Mouse (Mus musculus): ENCODE measurements around the gene Olfr67.
"Not testable (repeated sequence)": the region's sequence is repeated elsewhere in the genome, so short reads cannot be mapped to it uniquely, and the experiment has no call there.

Olfr67 gene

DNA sequence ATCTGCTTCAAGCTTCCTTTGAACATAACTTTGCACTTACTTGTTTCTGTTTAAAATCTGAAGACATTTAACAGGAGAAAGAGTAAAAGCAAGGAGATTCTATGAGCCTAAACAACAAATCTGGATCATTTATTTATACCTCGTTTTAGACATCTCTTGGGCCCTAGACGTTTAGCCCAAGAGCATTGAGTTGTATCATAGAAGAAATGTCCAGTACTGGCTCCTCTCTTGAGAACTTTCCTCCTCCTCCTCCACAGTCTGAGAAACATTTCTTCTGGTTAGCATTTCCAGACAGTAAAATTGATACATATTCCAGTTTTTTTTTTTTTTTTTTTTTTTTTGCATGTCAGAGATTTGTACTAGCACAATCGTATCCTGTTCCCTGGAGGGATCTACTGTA lies at the start of gene Olfr67:
Olfr67 (minus strand) TSS at position 101 of the 400 bp plus-strand sequence.
- DNase-seq: no peak

DNA sequence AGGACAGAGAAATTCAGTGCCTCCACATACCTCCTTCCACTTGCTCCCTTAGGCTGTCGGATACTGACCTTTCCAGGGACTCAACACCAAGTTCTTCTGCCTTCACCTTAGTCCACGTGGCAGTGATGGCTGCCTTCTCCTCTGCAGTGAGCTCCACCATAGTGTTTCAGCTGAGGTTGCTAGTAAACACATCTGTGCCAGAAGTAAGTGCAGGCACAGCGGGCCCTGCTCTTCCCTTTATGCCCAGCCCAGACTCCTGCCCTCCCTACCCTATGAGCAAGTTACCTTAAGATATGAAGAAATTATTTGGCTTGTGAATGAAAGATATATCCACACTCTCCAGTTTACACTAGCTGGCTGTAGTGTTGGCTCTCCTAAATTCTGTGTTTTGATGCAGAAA lies 48.6 kb upstream of the Olfr67 start, which contains the start of gene Hbb-bh2:
Hbb-bh2 (minus strand) TSS at position 253 of the 400 bp plus-strand sequence.
- no peak for DNase-seq

DNA sequence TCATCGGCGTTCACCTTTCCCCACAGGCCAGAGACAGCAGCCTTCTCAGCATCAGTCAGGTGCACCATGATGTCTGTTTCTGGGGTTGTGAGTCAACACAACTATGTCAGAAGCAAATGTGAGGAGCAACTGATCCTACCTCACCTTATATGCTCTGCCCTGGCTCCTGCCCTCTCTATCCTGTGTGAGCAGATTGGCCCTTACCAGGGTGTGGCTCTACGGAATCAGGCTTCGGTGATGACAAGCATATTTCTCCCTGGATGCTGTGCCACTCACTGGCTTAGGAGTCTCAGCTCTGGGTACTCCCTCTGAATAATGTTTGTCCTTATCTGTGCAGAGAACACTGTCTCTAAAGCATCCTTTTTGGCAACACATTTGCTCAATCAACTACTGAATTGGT lies 36.2 kb upstream of the Olfr67 start, which contains the start of gene Hbb-bs:
Hbb-bs (minus strand) TSS at position 289 of the 400 bp plus-strand sequence.
- DNase-seq: no peak

DNA sequence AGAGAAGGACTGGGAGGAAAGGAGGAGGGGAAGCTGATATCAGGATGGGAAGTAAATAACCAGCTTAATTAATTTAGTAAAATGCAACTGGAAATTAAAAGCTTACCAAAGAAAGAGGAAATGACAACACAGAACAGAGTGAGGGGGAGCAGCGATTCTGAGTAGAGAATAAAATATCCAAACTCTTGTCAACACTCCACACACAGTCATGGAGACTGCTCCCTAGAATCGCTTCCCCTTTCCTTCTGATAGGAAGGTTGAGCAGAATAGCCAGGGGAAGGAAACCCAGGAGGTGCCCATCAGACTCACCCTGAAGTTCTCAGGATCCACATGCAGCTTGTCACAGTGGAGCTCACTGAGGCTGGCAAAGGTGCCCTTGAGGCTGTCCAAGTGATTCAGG lies 35.5 kb upstream of the Olfr67 start:
- not testable (repeated sequence) for DNase-seq

DNA sequence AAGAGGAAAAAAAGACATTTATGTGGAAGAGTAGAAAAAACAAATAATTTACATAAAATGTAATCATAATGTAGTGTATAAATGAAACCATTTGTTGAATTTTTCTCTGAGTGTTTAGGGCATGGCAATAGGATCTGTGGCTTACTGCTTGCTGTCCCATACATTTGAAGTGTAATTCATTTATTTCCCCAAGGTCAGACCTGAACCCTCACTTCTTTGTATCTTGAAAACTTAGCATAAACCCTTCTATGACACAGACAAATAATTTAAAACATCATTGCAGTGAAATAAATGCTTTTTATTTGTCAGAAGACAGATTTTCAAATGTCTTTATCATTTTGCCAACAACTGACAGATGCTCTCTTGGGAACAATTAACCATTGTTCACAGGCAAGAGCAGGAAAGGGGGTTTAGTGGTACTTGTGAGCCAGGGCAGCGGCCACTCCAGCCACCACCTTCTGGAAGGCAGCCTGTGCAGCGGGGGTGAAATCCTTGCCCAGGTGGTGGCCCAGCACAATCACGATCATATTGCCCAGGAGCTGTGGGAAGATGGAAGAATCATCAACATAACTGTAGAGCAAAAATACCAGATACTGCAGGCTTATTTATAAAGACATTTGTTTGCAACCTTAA lies 34.8 kb upstream of the Olfr67 start:
- no peak for DNase-seq

DNA sequence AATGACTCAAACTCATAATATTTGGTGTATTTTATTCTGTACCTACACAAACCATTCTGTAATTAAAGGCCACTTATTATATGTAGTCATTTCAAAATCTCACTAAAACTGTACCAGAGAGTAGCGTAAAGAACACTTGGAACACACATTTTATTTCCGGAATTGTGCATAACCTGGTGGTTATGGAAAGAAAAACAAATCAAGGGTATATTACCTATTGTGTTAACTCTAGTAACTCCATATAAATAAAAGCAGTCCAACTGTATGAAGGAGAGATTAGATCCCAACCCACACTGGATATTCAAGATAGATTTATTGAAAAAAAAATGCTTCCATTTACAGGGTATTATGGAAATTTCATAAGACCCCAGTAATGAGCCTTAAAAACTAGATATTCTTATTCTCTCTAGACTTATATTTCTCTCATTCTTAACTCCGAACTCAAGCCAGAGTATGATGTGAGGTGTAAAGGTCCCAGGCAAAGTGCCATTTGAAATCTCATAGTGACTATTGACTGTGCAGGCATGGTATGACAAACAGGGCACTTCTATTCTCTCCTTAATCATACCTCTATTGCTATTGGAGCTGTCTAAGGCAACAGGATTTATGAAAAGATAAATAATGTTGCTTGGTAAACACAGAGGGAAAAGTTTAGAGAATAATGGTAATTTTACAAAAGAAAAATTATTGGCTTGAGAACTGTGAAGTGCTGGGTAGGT lies 34.1 kb upstream of the Olfr67 start:
- no peak for DNase-seq

DNA sequence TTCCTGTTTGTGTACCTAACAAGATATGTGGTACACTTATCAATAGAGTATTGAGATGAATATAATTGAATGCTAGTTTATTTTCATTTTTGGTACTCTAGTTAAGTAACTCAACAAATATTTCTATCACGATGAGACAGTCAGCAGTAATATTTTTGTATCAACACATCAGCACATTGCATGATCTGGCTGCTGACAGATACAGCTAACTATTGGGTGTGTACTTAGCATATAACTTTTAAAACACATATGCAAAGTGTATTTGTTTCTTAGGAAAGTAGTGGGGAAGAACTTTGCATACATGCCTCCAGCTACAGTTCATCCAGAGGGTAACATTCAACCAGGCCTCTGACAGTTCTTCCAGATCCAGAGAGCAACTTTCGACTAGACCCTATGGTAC lies 33.0 kb upstream of the Olfr67 start:
- DNase-seq: no peak

DNA sequence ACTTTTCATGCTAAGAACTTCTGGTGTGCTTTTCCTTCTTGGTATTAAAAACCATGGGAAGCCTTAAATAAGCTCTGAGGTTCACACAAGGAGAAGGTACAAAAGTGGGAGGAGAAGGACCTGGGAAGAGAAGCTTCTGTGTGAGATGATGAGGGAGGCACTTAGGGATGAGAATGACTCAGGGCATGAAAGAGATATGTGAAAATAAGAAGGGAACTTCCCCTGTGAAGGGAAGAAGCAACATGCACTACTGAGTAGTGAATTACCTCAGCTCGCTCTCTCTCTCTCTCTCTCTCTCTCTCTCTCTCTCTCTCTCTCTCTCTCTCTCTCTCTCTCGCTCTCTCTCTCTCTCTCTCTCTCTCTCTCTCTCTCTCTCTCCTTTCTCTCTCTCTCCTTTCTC lies 23.5 kb upstream of the Olfr67 start:
- DNase-seq: not testable (repeated sequence)

DNA sequence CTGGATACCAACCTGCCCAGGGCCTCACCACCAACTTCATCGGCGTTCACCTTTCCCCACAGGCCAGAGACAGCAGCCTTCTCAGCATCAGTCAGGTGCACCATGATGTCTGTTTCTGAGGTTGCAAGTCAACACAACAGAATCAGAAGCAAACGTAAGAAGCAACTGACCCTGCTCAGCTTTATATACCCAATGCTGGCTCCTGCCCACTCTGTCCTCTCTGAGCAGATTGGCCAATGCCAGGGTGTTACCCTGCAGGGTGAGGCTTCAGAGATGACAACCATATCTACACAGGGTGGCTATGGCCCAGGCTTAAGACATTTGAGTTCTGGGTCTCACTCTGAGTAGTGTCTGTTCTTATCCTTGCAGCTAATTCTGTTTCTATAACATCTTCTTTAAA lies 22.1 kb upstream of the Olfr67 start, which contains the start of gene Hbb-bt:
Hbb-bt (minus strand) TSS at position 231 of the 400 bp plus-strand sequence.
- DNase-seq: no peak

DNA sequence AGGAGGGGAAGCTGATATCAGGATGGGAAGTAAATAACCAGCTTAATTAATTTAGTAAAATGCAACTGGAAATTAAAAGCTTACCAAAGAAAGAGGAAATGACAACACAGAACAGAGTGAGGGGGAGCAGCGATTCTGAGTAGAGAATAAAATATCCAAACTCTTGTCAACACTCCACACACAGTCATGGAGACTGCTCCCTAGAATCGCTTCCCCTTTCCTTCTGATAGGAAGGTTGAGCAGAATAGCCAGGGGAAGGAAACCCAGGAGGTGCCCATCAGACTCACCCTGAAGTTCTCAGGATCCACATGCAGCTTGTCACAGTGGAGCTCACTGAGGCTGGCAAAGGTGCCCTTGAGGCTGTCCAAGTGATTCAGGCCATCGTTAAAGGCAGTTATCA lies 21.5 kb upstream of the Olfr67 start:
- DNase-seq: not testable (repeated sequence)

DNA sequence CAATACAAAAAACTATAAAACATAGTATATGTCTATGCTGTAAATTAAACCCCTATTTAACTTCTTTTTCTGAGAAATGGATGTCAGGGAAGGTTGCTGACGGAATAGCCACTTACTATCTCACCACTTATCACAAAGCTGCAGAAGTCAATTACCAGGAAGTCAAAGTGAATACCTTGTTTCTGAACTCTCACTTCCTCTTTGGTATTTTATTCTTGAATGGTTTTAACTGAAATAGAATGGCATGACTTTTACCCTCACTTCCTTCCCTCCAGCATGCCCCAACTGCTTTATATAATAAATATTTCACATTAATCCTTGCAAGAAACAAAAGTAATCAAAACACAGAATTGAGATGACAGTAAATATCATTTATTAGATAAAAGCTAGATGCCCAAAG lies 20.6 kb upstream of the Olfr67 start:
- no peak for DNase-seq

DNA sequence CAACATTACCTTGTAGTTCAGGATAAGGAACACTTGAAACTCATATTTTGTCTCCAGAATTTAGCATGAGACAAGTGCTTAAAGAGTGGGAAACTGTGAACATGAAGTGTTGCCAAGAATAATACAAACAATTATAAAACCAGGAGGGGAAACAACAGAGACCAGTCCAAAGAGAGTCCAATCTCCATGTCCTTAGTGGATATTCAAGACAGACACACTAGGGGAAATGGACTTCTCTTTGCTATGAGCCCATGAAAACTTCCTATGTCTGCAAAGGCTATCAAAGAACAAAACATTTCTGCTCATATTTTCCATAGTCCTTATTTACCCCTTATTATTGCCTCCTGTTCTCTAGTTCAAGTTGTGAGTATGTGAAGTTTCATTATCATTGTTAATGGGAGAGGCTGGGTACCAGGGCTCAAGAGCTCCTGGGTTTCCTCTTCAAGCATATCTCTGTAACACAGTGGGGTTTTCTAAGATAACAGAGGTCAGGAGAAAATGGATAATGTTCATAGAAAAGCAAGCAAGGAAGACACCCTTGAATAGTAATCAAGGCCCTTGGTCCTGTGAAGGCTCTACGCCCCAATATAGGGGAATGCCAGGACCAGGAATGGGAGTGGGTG lies 19.7 kb upstream of the Olfr67 start:
- DNase-seq: no peak

DNA sequence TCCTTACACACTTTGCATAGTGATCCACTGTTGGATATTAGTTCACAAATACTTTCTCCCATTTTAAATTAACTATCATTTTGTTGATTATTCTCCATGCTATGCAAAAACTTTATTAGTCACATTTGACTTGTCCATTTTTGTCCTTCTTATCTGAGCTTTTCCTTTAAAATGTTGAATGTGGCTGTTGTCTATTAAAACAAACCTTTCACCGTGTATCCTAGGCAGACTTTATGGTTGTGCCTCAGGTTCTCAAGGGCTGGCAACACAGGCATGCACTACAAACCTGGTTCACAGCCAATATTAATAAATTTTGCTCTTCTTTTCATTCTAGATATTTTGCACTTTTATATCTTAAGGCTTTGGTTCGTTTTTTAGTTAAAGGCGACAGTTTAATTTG lies 19.1 kb upstream of the Olfr67 start:
- no peak for DNase-seq

DNA sequence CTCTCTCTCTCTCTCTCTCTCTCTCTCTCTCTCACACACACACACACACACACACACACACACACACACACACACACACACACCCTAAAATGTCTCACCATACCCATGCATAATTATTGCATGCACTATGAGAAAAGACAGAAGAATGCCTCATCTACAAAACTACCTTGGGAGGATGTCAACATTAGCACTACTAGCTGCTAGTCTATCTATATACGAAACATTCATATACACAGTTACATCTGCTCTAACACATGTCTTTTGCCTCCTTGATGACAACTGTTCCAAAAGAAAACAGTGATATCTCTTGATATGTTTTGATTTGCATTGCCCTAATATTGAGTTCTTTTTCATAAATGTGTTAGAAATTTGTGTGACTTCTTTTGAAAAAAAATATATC lies 18.7 kb upstream of the Olfr67 start:
- DNase-seq: no peak

DNA sequence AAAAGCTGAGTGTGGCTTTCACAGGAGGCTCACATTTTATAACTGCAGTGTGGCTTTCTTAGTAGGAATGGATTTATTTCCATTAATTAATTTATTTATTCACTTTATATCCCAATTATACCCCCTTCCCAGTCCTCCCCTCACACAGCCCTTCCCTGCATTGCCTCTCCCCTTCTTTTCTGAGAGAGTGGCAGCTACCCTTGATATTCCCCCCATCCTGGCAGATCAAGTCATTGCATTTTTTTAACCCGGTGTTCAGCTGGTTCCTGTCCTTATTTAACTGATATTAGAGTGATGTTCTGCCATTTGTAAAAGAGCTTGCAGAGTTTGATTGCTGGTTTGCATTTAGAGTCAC lies 18.2 kb upstream of the Olfr67 start:
- DNase-seq: no peak

DNA sequence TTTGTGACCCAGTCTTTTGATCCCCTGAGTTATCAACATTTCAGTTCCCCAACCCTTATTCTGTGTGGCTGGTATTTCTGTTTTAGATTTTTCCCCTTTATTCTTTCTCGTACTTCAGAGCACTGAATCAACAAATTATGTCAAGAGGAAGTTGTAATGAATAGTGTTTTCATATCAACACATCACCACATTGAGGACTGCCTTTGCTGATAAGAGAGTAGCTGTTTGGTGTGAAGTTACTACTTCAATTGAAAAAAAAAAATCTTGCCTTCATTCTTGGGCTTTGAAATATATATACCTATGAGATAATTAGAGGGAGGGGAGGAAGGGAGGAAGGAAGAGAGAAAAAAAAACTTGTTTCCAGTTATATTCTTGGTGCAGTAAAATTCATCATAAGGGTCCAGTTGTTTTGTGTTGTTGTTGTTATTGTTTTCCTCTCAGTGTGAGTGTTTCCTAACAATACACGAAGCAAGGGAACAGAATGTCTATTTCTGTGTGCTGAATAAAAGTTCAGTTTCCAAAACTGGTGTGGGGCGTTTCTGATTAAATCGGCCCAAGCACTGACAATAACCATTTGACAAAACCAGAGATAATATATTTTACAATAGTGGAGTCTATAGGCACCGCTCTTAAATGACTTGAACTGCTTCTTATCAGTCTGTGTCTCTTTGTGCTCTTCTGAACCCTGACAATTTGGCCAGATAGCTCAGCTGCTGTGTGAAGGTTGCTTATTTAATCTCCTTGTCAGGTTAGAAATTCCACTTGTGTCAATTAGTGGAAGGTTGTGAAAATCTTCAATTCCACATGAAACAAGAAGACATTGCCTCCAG lies 17.6 kb upstream of the Olfr67 start:
- no peak for DNase-seq

DNA sequence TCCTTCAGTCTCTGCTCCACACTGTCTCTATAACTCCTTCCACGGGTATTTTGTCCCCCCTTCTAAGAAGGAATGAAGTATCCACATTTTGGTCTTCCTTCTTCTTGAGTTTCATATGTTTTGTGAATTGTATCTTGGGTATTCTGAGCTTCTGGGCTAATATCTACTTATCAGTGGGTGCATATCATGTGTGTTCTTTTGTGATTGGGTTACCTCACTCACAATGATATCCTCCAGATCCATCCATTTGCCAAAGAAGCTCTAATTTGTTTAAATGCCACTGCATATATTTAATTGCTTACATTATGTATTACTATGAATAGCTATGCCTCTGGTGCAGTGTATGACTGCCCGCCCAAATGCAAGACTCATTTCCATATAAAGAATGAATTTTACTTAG lies 16.5 kb upstream of the Olfr67 start:
- DNase-seq: not testable (repeated sequence)

DNA sequence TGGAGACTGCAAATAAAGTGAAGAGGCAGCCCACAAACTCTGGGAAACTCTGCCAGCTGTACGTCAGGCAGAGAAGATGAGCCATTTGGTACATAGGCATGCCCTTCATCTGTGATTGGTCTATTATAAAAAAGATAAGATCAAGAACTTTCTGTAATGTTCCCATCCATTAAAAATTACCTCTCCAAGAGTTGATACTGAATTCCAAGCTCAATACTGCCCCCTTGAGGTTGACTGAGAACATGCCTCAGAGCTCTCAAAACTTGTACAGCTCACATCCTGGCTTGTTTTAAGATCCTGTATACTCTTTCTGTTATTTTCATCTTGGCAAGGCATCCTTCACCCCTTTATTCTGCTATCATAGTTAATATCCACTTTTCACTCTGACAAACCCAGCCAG lies 15.2 kb upstream of the Olfr67 start:
- DNase-seq: peak; percentile 0

DNA sequence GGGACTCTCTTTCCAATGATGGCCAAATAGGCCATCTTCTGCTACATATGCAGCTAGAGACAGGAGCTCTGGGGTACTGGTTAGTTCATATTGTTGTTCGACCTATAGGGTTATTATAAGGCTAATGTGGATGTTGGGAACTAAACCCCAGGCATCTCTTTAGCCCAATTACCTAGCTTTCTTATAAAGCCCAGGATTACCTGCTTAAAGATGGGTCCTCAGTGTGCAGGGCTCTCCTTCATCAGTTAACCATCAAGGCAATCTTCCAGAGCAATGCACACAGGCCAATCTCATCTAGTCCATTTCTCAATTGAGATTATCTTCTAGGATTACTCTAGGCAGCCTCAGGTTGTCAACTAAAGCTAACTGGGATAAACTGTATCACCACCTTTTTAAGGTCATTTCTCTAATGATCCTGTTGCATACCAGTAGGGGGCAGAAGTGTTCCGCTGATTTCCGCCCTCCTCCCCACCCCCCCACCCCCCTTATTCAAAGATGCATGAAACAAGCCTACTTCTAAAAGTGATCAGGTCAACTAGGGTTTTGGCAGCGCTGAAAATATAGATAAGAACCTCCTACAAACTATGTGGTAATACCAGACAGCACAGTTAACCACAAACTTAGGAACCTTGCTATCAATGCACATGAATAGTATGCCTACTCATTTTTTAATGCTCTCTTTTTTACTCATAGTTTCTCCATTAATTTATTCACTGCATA lies 1.2 kb upstream of the Olfr67 start:
- no peak for DNase-seq

DNA sequence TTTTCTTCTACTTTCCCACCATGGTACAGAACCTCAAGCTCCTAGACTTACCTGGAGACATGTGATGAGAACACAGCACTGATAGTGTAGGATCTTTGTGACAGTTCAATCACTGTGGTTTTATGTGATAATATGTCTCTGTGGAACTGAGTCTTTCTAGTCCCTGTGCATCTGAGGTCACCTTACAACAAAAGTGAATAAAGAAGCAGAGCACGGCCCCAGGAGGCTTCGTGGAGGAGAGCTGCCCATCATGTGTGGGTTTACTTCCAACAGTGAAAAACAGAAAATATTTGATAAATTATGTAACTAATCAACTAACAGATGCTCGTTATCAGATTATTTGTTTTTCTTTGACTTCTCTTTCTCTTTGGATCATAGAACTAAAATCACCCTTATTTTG lies 12.0 kb downstream of the Olfr67 start, which contains the start of gene Olfr68:
Olfr68 (minus strand) TSS at position 101 of the 400 bp plus-strand sequence.
- DNase-seq: no peak

DNA sequence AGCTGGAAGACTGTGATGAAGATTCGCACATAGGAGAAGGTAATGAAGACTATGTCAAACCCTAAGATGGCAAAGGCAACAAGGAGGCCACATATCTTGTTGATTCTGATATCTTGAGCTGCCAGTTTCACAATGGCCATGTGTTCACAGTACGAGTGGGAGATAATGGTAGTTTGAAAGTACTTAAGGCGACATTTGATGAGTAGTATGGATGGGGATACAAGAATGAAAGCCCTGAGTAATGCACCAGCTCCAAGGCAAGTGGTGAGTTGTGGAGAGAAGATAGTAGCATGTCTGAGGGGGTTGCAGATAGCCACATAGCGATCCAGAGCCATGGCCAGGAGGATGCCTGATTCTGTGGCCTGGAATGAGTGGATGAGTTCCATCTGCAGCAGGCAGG lies 14.0 kb downstream of the Olfr67 start:
- DNase-seq: not testable (repeated sequence)

DNA sequence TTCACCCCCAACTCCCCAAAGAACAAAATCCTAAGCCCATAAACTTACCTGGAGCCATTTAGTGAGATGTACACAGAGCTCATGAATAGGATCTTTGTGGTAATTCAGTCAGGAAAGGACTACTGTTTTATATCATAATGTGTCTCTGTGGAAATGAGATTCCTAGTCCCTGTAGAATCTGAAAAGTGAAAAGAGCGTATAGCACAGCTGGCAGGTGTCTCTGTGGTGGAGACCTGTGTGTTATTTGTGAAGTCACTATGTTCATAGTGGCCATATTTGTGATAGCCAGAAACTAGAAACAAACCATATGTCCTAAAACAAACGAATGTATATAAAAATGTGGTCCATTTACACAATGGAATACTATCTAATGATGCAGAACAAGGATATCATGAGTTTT lies 20.1 kb downstream of the Olfr67 start, which contains the start of gene Olfr69:
Olfr69 (minus strand) TSS at position 101 of the 400 bp plus-strand sequence.
- DNase-seq: no peak
